Mouse (Mus musculus) ES-Bruce4 (cell line): ENCODE measurements around the gene Bcl9.

Source experiments
- CTCF ChIP-seq: IDR thresholded peaks from one replicate; pipeline ENCODE4 v1.8.1; 2011; ENCODE audit warnings: low read depth, low read length
- POLR2A ChIP-seq: IDR thresholded peaks from one replicate; pipeline ENCODE4 v1.8.1; 2011; ENCODE audit warnings: low read length; ENCODE audit not compliant: insufficient read depth

- TF ChIP-seq CTCF: no peak
- no peak for TF ChIP-seq POLR2A
These were observed 28.1 kb upstream of the Bcl9 start for GRCm38 (mm10) chr3:97325621-97326345.
